Mouse (Mus musculus) myocyte (in vitro differentiated cells): Measurements from ENCODE around the gene Ankrd40.

Source experiments
- E2F4 ChIP-seq: IDR thresholded peaks from one replicate; pipeline ENCODE4 v1.6.1; 2011; ENCODE audit warnings: mild to moderate bottlenecking, control low read depth, moderate library complexity; ENCODE audit not compliant: insufficient read depth
- MAX ChIP-seq: IDR thresholded peaks from one replicate; pipeline ENCODE4 v1.6.1; 2011; ENCODE audit warnings: low read depth, mild to moderate bottlenecking, control low read depth
- POLR2A ChIP-seq: IDR thresholded peaks from one replicate; pipeline ENCODE4 v1.6.1; 2011; ENCODE audit warnings: low read depth, mild to moderate bottlenecking, control low read depth, moderate library complexity; ENCODE audit not compliant: insufficient read length
- POLR2AphosphoS2 ChIP-seq: IDR thresholded peaks from one replicate; pipeline ENCODE4 v1.6.1; 2011; ENCODE audit warnings: low read depth, control low read depth; ENCODE audit not compliant: insufficient read length
- REST ChIP-seq: IDR thresholded peaks from one replicate; pipeline ENCODE4 v1.6.1; 2011; ENCODE audit warnings: mild to moderate bottlenecking, control low read depth, moderate library complexity; ENCODE audit not compliant: insufficient read depth, insufficient read length
- TCF12 ChIP-seq: IDR thresholded peaks from one replicate; pipeline ENCODE4 v1.6.1; 2011; ENCODE audit warnings: mild to moderate bottlenecking, control low read depth; ENCODE audit not compliant: poor library complexity, insufficient read depth, severe bottlenecking
- USF1 ChIP-seq: IDR thresholded peaks from one replicate; pipeline ENCODE4 v1.6.1; 2011; ENCODE audit warnings: low read depth, mild to moderate bottlenecking, control low read depth, moderate library complexity

GRCm38 (mm10) chr11:94324618-94325017, 3.2 kb upstream of the Ankrd40 start:
- no peak for TF ChIP-seq TCF12
- no peak for TF ChIP-seq E2F4
- no peak for TF ChIP-seq POLR2A
- no peak for TF ChIP-seq REST
- TF ChIP-seq POLR2AphosphoS2, result no peak
- no peak for TF ChIP-seq MAX
- TF ChIP-seq USF1, result no peak
